Mouse (Mus musculus): ENCODE results near the gene Gnai2.
A peak's percentile ranks its signal among the peaks of the same experiment; 100 is the strongest.

Gnai2 gene

DNA sequence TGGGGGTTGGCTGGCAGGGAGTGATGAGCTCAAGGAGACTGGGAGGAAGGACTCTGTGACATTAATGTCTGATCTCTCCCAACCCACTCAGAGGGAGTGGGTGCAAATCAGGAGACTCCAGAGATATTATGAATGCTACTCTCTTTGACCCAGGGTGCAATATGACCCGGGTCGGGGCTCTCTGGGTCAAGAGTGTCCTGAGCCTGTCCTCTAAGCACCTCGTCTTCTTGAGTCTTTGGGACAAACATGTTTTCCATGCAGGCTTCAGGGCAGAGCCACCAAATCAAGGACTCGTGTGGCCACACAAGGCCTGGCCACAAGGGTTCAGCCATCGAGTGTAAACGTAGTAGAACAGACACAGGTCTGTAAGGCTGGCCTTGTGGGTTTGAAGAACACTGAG is 22.9 kb upstream of the Gnai2 start:
- DNase-seq (ENCODE audit: low read depth, low spot score) = no peak

GRCm38 (mm10) chr9:107657144-107657543 is 22.0 kb upstream of the Gnai2 start:
- DNase-seq (ENCODE audit: low read depth, low spot score) = no peak

DNA sequence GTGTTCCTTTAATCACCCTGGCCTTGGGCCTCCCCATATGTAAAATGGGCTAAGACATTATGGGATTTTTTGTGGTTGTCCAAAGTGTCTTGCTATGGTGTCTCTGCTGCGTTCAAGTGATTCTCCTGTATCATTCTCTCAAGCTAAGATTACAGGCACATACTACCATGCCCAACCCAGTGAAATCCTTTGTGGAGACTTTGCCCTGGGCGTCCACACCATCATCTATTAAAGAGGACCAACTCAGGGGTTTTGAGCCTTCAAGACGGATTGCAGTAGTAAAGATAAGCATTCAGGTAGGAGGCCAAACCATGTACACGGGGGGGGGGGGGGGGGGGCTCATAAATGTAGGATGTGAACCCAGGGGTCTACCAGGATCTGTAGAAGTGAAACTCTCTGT is 19.4 kb upstream of the Gnai2 start:
- DNase-seq (ENCODE audit: low read depth, low spot score) = no peak

DNA sequence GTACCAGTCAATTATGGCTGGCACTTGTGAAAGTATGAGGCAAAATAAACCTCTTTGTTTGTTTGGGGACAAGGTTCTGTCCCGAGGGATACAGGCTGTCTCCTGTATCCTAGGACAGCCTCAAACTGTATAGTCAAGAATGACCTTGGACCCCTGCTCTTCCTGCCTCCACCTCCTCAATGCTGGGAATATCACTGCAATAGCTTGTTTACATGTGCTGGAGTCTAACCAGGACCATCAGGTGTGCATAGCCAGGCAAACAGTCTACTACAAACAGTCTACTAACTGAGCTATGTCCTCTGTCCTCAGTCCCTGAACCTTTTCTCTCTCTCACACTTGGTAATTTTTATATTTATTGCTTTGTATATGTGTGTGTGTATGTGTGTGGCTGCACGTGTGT is 18.3 kb upstream of the Gnai2 start:
- no peak for DNase-seq (ENCODE audit: low read depth, low spot score)

- DNase-seq (ENCODE audit: low read depth, low spot score) = no peak
Observed at GRCm38 (mm10) chr9:107650708-107651481, 15.7 kb upstream of the Gnai2 start.

DNA sequence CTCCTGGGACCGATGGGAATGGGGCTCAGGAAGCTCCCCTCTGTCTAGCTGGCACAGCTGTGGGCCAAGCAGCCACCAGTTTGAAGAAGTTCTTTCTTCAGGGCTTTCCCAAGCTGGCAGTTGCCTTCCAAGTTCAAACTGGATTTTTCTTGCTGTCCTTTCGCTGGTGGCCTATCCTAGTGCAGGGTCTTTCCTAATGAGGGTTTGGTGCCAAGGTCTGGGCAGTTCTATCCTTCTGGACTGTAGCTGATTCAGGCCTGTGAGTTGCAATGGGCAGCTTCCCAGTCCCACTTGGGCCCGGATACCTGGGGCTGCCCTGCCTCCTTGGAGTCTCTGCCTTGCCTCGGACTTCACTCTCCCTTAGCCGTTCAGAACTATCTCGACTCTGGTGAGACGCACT is 15.1 kb upstream of the Gnai2 start:
- DNase-seq (ENCODE audit: low read depth, low spot score) = no peak

DNA sequence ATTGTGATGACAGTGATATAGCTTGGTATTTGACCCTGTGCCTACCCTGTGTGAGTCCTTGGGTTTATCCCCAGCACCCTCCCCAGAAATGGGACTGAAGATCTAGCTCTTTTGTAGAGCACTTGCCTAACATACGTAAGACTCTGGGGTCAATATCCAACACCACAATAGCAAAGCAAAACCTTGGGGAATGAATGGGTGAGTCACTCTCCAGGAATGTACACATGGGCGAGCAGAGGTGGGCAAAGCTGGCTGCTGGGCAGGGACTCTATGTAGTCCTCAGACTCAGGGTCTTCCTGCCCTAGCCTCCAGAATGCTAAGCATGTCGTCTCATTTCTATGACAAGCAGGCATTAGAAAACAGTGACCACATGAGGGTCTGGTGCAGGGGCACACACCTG is 13.6 kb upstream of the Gnai2 start:
- no peak for DNase-seq (ENCODE audit: low read depth, low spot score)

DNA sequence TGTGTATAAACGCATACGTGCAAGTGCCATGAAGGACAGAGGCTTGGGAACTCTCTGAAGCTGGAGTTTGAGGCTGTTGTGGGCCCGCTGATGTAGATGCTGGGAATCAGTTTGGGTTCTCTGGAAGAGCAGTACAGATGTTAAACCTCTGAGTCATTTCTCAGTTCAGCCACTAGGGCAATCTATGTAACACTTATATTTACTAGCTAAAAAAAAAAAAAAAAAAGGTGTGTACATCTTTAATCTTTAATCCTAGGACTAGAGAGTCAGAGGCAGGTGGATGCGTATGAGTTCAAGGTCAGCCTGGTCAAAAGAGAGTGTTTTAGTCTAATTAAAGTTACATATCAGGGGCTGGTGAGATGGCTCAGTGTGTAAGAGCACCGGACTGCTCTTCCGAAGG is 11.8 kb upstream of the Gnai2 start:
- no peak for DNase-seq (ENCODE audit: low read depth, low spot score)

DNA sequence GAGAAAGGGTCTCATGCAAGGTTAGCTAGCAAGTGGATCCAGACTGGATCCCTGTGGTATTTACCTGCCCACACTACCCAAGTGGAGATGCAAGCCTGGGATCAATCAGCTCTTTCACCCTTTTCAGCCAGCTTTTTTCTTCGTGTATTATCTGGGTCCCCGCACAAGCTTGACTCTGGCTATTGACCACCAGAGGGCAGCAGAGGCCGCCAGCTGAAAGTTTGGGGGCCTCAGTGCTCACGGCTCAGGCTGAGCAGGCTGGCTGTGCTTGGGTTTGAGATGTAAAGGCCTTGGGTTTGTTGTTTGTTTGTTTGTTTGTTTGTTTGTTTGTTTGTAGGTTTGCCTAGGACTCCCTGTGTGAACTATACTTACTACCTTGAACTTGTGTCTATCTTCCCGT is 10.4 kb upstream of the Gnai2 start:
- DNase-seq (ENCODE audit: low read depth, low spot score) = no peak

GRCm38 (mm10) chr9:107645153-107645510 is 10.0 kb upstream of the Gnai2 start:
- DNase-seq (ENCODE audit: low read depth, low spot score) = no peak

GRCm38 (mm10) chr9:107644495-107645152 is 9.5 kb upstream of the Gnai2 start:
- peak; percentile 78 for DNase-seq (ENCODE audit: low read depth, low spot score)

DNA sequence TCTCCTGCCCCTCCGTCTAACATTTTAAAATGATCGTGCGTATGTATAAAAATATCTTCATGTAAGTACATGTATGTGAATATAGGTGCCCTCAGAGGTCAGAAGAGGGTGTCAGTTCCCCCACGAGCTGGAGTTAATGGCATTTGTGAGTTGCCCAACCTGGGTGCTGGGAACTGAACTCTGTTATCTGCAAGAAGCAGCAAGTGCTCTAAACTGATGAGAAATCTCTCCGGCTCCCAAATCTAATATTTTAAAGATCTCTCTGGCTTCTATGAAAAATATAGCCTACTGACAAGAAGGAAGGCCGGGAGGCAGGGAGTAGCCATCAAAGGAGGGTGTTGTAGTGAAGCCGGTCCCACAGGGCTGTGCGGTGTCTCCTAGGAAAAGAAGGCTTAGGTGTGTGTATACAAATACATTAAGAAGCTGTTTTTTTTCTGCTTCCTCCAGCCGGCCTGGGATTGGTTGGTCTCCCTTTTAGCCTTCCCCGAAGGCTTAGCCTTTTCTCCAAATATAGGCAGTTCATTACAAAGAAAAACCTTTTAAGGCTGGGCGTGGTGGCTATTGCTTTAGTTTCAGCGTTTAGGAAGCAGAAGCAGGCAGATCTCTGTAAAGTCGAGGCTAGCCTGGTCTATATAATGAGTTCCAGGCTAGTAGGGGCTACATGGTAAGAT is 8.5 kb upstream of the Gnai2 start:
- no peak for DNase-seq (ENCODE audit: low read depth, low spot score)

- no peak for DNase-seq (ENCODE audit: low read depth, low spot score)
Observed at GRCm38 (mm10) chr9:107641666-107642065, 6.5 kb upstream of the Gnai2 start.

- no peak for DNase-seq (ENCODE audit: low read depth, low spot score)
Observed at GRCm38 (mm10) chr9:107640257-107640772, 5.1 kb upstream of the Gnai2 start.

GRCm38 (mm10) chr9:107637070-107637469 is 1.9 kb upstream of the Gnai2 start:
- no peak for DNase-seq (ENCODE audit: low read depth, low spot score)

GRCm38 (mm10) chr9:107634406-107635278 is 525 bp downstream of the Gnai2 start:
- DNase-seq (ENCODE audit: low read depth, low spot score) = no peak

DNA sequence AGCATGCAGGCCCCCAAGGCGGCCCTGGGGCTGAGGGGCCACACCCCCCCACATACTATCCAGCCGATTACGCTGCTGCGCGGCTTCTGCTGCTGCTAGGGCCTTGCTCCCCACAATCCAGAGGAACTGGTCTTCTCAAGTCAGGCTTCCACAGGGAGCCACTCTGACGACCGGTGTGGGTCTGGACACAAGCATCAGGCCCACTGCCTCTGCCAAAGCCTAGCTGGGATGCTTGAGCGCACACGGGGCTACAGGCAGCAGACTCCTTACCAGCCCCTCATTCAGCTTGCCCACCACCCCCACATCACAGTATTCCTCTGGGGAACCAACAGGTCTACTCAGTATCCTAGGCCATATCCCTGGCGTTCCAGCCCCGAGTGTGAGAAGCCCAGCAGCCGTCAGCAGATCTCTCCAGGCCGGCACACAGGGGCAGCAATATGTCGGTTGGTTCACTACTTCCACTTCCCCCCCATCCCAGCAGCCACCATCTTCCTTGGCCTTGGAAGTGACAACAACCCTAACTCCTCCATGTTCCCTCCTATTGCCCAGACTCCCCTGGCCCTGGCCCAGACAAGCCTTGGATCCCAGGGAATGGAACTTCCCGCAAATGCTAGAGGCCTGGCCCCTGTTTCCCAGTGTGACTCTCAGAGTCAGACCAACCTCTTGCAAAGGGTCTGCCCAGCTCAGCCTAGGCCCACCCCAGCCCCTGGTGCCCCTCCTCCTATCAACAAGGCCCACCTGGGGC is 1.3 kb downstream of the Gnai2 start:
- DNase-seq (ENCODE audit: low read depth, low spot score) = no peak

GRCm38 (mm10) chr9:107633091-107633660 is 2.0 kb downstream of the Gnai2 start:
- DNase-seq (ENCODE audit: low read depth, low spot score) = no peak

- no peak for DNase-seq (ENCODE audit: low read depth, low spot score)
Observed at GRCm38 (mm10) chr9:107632478-107632877, 2.7 kb downstream of the Gnai2 start.

DNA sequence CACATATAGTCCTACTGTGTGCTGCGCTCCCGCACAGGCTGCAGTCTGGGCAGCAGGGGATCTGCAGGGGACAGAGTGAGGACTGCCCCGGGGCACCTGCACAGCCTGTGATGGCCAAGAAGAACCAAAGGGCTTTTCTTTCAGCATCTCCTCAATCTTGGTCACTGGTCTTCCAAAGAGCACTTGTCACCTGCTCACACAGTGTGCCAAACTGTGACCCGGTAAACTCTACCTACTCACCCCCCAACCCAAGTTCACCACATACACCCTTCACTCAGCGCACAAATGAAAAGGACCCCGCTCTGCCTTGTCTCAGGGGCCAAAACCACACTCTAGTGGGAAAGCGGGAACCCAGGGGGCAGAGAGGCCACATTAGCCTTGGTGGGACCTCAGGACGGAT is 3.3 kb downstream of the Gnai2 start:
- no peak for DNase-seq (ENCODE audit: low read depth, low spot score)

All from telencephalon, adult 2 months (tissue).